8 mouse cellular contexts compared by ENCODE assay signal in genomic region chr13:117311446-117312225, GRCm38 (mm10).
DNase-seq lines count a peak whose midpoint lies in the region; ATAC-seq and TF ChIP-seq lines count a peak whose summit lies in the region.

No protein-coding gene starts in this region.

- peak; percentile 71 for TF ChIP-seq CTCF in E14TG2a.4 (conservative IDR thresholded peaks at IDR 0.05; ENCODE audit: low read length)
- peak; percentile 93 for TF ChIP-seq CTCF in lung, adult 2 months (IDR thresholded peaks at IDR 0.05; ENCODE audit: insufficient read depth, low read length)
- TF ChIP-seq CTCF in olfactory bulb, adult 2 months (IDR thresholded peaks at IDR 0.05; ENCODE audit: insufficient read depth, low read depth, low read length), result peak; percentile 79

- DNase-seq in c-Kit-positive CD71-positive TER-119-negative erythroid progenitor cells, embryonic 14.5 days (ENCODE audit: low read depth), result peak; percentile 36
- DNase-seq in heart, postnatal 14 days, result peak; percentile 66 to 82
- peak; percentile 75 for DNase-seq in layer of hippocampus, adult 11-12 months (ENCODE audit: low spot score)
- DNase-seq in lung, adult 2 months, result peak; percentile 68
- peak; percentile 26 to 47 for DNase-seq in thymus, adult 18-20 months

- WGBS in forebrain, embryonic 13.5 days, result 27% methylated on average over 24 of the region's 24 CpGs
- WGBS in lung, adult 2 months, result 26% methylated on average over 24 of the region's 24 CpGs
- 25% methylated on average over 24 of the region's 24 CpGs for WGBS in olfactory bulb, adult 2 months

- intact Hi-C loops in heart, postnatal 14 days (cut with DNase I), result no loop called here

- H3K27me3 ChIP-seq in E14TG2a.4 (ENCODE audit: insufficient read depth, low read length), result no peaks in the 10 kb centered on the region
- no peaks in the 10 kb centered on the region for H3K27me3 ChIP-seq in forebrain, embryonic 13.5 days

- H3K9me3 ChIP-seq in E14TG2a.4 (ENCODE audit: low read length), result no peaks in the 10 kb centered on the region
- H3K9me3 ChIP-seq in forebrain, embryonic 13.5 days (replicated peaks), result no peaks in the 10 kb centered on the region

- H3K4me3 ChIP-seq in E14TG2a.4 (replicated peaks; ENCODE audit: low read length), result no peak overlapping the region
- no peak overlapping the region for H3K4me3 ChIP-seq in forebrain, embryonic 13.5 days
- no peak overlapping the region for H3K4me3 ChIP-seq in lung, adult 2 months (replicated peaks; ENCODE audit: extremely low read depth, low read depth, low read length)
- no peak overlapping the region for H3K4me3 ChIP-seq in olfactory bulb, adult 2 months (ENCODE audit: insufficient read depth, low read depth, low read length)

- peaks cover 2% of the 10 kb centered on the region; the same call in 1 of the 2 replicates for H3K4me1 ChIP-seq in E14TG2a.4 (replicated peaks; ENCODE audit: low read depth, low read length)
- H3K4me1 ChIP-seq in forebrain, embryonic 13.5 days, result no peaks in the 10 kb centered on the region
- no peaks in the 10 kb centered on the region for H3K4me1 ChIP-seq in lung, adult 2 months (ENCODE audit: control insufficient read depth, insufficient read depth, low read length)
- H3K4me1 ChIP-seq in olfactory bulb, adult 2 months (ENCODE audit: control insufficient read depth, insufficient read depth, low read length), result no peaks in the 10 kb centered on the region

- ATAC-seq in forebrain, embryonic 13.5 days, result peak; percentile 88

- TF ChIP-seq POLR2A in lung, adult 2 months (IDR thresholded peaks at IDR 0.05; ENCODE audit: borderline replicate concordance, extremely low read depth, low read depth, low read length), result no peak
- no peak for TF ChIP-seq POLR2A in olfactory bulb, adult 2 months (IDR thresholded peaks at IDR 0.05; ENCODE audit: insufficient read depth, low read depth, low read length)

- no peak overlapping the region for H3K9ac ChIP-seq in forebrain, embryonic 13.5 days

- H3K36me3 ChIP-seq in E14TG2a.4 (ENCODE audit: insufficient read depth, low read length), result no peaks in the 10 kb centered on the region
- H3K36me3 ChIP-seq in forebrain, embryonic 13.5 days (ENCODE audit: poor library complexity, severe bottlenecking), result no peaks in the 10 kb centered on the region

- H3K4me2 ChIP-seq in forebrain, embryonic 13.5 days, result peak overlapping the region; percentile 15

- H3K27ac ChIP-seq in forebrain, embryonic 13.5 days, result no peak overlapping the region
- H3K27ac ChIP-seq in olfactory bulb, adult 2 months (ENCODE audit: insufficient read depth, low read depth, low read length), result no peak overlapping the region
